Comparison of ENCODE assay signal across 7 mouse cellular contexts in genomic region chr3:95229781-95230494, GRCm38 (mm10). TPM values are rescaled to one million over a fixed set of nuclear protein-coding genes. Genes with fewer than 3 reads are reported as not detected.
DNase-seq lines count a peak whose midpoint lies in the region; ATAC-seq and TF ChIP-seq lines count a peak whose summit lies in the region.

No protein-coding gene starts in this region.

- intact Hi-C loops in gastrocnemius, adult 2 months (cut with DNase I) = no loop called here
- intact Hi-C loops in left cerebral cortex, adult 2 months (cut with DNase I) = loop anchor here (1.0 to 5.0 kb wide), 3 partner anchors 37 to 202 kb away; partner anchors contain the start of genes Arnt and Mindy1

- TF ChIP-seq RAD21 in MEL (IDR thresholded peaks at IDR 0.05; ENCODE audit: low read depth, low read length) = no peak

- no peak for TF ChIP-seq CTCF in MEL (IDR thresholded peaks at IDR 0.05 in 2 of 3, conservative IDR thresholded peaks at IDR 0.05 in 1 of 3; ENCODE audit: control insufficient read depth in 1 of 3, insufficient read depth in 1 of 3, low read depth in 2 of 3, low read length in 3 of 3, poor library complexity in 1 of 3, severe bottlenecking in 1 of 3)
- TF ChIP-seq CTCF in gastrocnemius, adult 2 months (IDR thresholded peaks at IDR 0.05) = no peak
- no peak for TF ChIP-seq CTCF in hindbrain, postnatal 0 days (IDR thresholded peaks at IDR 0.05; ENCODE audit: low read depth)
- TF ChIP-seq CTCF in left cerebral cortex, adult 2 months (IDR thresholded peaks at IDR 0.05) = no peak

- no peak for TF ChIP-seq EP300 in MEL (IDR thresholded peaks at IDR 0.05; ENCODE audit: low read depth in 1 of 2, low read length in 2 of 2)

- peaks cover 67% of the 10 kb centered on the region for H3K79me2 ChIP-seq in MEL (ENCODE audit: control insufficient read depth, insufficient read depth, low read length, poor library complexity)

- peaks cover 30 to 37% of the 10 kb centered on the region in 2 experiments for H3K36me3 ChIP-seq in MEL (ENCODE audit: control insufficient read depth in 1 of 2, insufficient read depth in 2 of 2, low read length in 2 of 2)
- H3K36me3 ChIP-seq in hindbrain, postnatal 0 days (ENCODE audit: insufficient read depth, low read length) = peaks cover 32% of the 10 kb centered on the region

- H3K4me1 ChIP-seq in MEL (ENCODE audit: control insufficient read depth in 1 of 2, insufficient read depth in 2 of 2, low read length in 2 of 2) = peaks cover 20 to 28% of the 10 kb centered on the region in 2 experiments
- H3K4me1 ChIP-seq in hindbrain, postnatal 0 days (ENCODE audit: insufficient read depth, low read length) = peaks cover 20% of the 10 kb centered on the region

- ATAC-seq in hindbrain, postnatal 0 days = peak; percentile 45

- H3K27ac ChIP-seq in MEL (ENCODE audit: control insufficient read depth, low read depth, low read length) = peak overlapping the region; percentile 92
- peak overlapping the region; percentile 99 for H3K27ac ChIP-seq in gastrocnemius, adult 2 months
- H3K27ac ChIP-seq in hindbrain, postnatal 0 days = peak overlapping the region; percentile 93
- H3K27ac ChIP-seq in left cerebral cortex, adult 2 months = peak overlapping the region; percentile 99

- peak overlapping the region; percentile 84 for H3K9ac ChIP-seq in MEL (ENCODE audit: control insufficient read depth, low read depth, low read length, poor library complexity, severe bottlenecking)
- H3K9ac ChIP-seq in hindbrain, postnatal 0 days (replicated peaks; ENCODE audit: low read length) = peak overlapping the region; percentile 82

- 2% methylated on average over 13 of the region's 13 CpGs for WGBS in hindbrain, postnatal 0 days

- H3K4me3 ChIP-seq in MEL (ENCODE audit: control insufficient read depth in 1 of 2, insufficient read depth in 1 of 2, low read depth in 2 of 2, low read length in 2 of 2) = peak overlapping the region; percentile 66 to 73
- peak overlapping the region; percentile 85 for H3K4me3 ChIP-seq in gastrocnemius, adult 2 months
- peak overlapping the region; percentile 57 for H3K4me3 ChIP-seq in hindbrain, postnatal 0 days (ENCODE audit: low read length)
- H3K4me3 ChIP-seq in left cerebral cortex, adult 2 months = peak overlapping the region; percentile 65

- no peaks in the 10 kb centered on the region for H3K27me3 ChIP-seq in MEL (ENCODE audit: control insufficient read depth in 1 of 2, insufficient read depth in 2 of 2, low read length in 2 of 2)
- H3K27me3 ChIP-seq in hindbrain, postnatal 0 days (ENCODE audit: insufficient read depth, low read length) = no peaks in the 10 kb centered on the region

- H3K9me3 ChIP-seq in MEL (replicated peaks; ENCODE audit: insufficient read depth, low read length) = no peaks in the 10 kb centered on the region
- H3K9me3 ChIP-seq in hindbrain, postnatal 0 days (ENCODE audit: low read length) = no peaks in the 10 kb centered on the region

- DNase-seq in MEL (ENCODE audit: low read depth, low spot score) = peak; percentile 80
- DNase-seq in c-Kit-positive CD71-positive TER-119-positive erythroid progenitor cells, embryonic 14.5 days (ENCODE audit: low spot score) = peak; percentile 32
- peak; percentile 58 for DNase-seq in gastrocnemius, adult 2 months
- DNase-seq in hindbrain, postnatal 0 days (ENCODE audit: low spot score) = peak; percentile 68
- DNase-seq in left cerebral cortex, adult 2 months (ENCODE audit: extremely low spot score in 1 of 2, low spot score in 2 of 2) = peak; percentile 32 to 55
- DNase-seq in lung, postnatal 4 days = peak; percentile 62 to 69
- DNase-seq in right cerebral cortex, postnatal 4 days = peak; percentile 43

- TF ChIP-seq POLR2A in MEL (IDR thresholded peaks at IDR 0.05; ENCODE audit: control insufficient read depth in 1 of 2, insufficient read depth in 1 of 2, low read depth in 1 of 2, low read length in 2 of 2, poor library complexity in 1 of 2) = peak in 1 of 2 experiments; percentile 69; a peak in 2 of 4 replicates

- H3K4me2 ChIP-seq in hindbrain, postnatal 0 days (ENCODE audit: low read depth, low read length) = peak overlapping the region; percentile 91

TF ChIP-seq in MEL, 35 proteins besides CTCF, POLR2A, EP300 and RAD21:
- TF ChIP-seq UBTF (IDR thresholded peaks at IDR 0.05; ENCODE audit: borderline replicate concordance, insufficient read depth, low read depth, low read length) (0 out of 2 replicates have a peak, but pooled peaks have one; percentile 73), MAFK (IDR thresholded peaks at IDR 0.05; ENCODE audit: borderline replicate concordance, low read depth, low read length) (no peak), TBP (IDR thresholded peaks at IDR 0.05; ENCODE audit: low read depth, low read length) (peak; percentile 67; the same call in 1 of the 2 replicates), ZNF384 (IDR thresholded peaks at IDR 0.05; ENCODE audit: low read depth, low read length) (no peak)

RNA-seq across cellular contexts. Expression of gene Cdc42se1, which starts 1.4 kb away (rescaled TPM):
- 238 and 341 TPM in 2 replicates for total RNA-seq in MEL (2012; rRNA removed)
- polyA plus RNA-seq in MEL (2012; ENCODE audit: insufficient read depth in 1 of 2, insufficient read length in 2 of 2, low read depth in 1 of 2, low replicate concordance in 2 of 2, missing spikeins in 1 of 2) = 100 to 1,000 TPM in 1 of 2 experiments, not detected in 1; 472 TPM
- total RNA-seq in gastrocnemius, adult 2 months (2021) = 10 to 100 TPM; 13.7 to 16.4 TPM
- 60.4 and 62.4 TPM in 2 replicates for total RNA-seq in hindbrain, postnatal 0 days (2014; rRNA removed)
- 54.0 and 56.4 TPM in 2 replicates for polyA plus RNA-seq in hindbrain, postnatal 0 days (2015; fragmentation: Nextera tagmentation; extraction: Ambion mirVana)
- 10 to 100 TPM; 67.5 to 70.3 TPM for total RNA-seq in left cerebral cortex, adult 2 months (2021)

RNA-seq across cellular contexts. Expression of gene Mllt11, which starts 2.0 kb away (rescaled TPM):
- total RNA-seq in MEL (2012; rRNA removed) = 6.7 and 7.3 TPM in 2 replicates
- 10 to 100 TPM in 1 of 2 experiments, not detected in 1; 24.6 TPM for polyA plus RNA-seq in MEL (2012; ENCODE audit: insufficient read depth in 1 of 2, insufficient read length in 2 of 2, low read depth in 1 of 2, low replicate concordance in 2 of 2, missing spikeins in 1 of 2)
- total RNA-seq in gastrocnemius, adult 2 months (2021) = 10 to 100 TPM; 52.0 to 84.9 TPM
- total RNA-seq in hindbrain, postnatal 0 days (2014; rRNA removed) = 347 and 357 TPM in 2 replicates
- polyA plus RNA-seq in hindbrain, postnatal 0 days (2015; fragmentation: Nextera tagmentation; extraction: Ambion mirVana) = 446 and 473 TPM in 2 replicates
- 100 to 1,000 TPM; 272 to 277 TPM for total RNA-seq in left cerebral cortex, adult 2 months (2021)

RNA-seq across cellular contexts. Expression of gene Gm128, which starts 11.5 kb away (rescaled TPM):
- total RNA-seq in MEL (2012; rRNA removed) = 0.08 TPM in 1 of 2 replicates, not detected in the other
- polyA plus RNA-seq in MEL (2012; ENCODE audit: insufficient read depth in 1 of 2, insufficient read length in 2 of 2, low read depth in 1 of 2, low replicate concordance in 2 of 2, missing spikeins in 1 of 2) = under 1 TPM in 1 of 2 experiments, not detected in 1; 0.18 TPM
- total RNA-seq in gastrocnemius, adult 2 months (2021) = under 1 TPM in 1 of 2 experiments, not detected in 1; 0.11 TPM
- 0.14 and 1.4 TPM in 2 replicates for total RNA-seq in hindbrain, postnatal 0 days (2014; rRNA removed)
- polyA plus RNA-seq in hindbrain, postnatal 0 days (2015; fragmentation: Nextera tagmentation; extraction: Ambion mirVana) = 0.49 and 0.61 TPM in 2 replicates
- total RNA-seq in left cerebral cortex, adult 2 months (2021) = under 1 TPM; 0.20 to 0.61 TPM

RNA-seq across cellular contexts. Expression of gene Gabpb2, which starts 12.2 kb away (rescaled TPM):
- total RNA-seq in MEL (2012; rRNA removed) = 78.7 and 82.2 TPM in 2 replicates
- 10 to 100 TPM; 72.2 to 92.8 TPM for polyA plus RNA-seq in MEL (2012; ENCODE audit: insufficient read depth in 1 of 2, insufficient read length in 2 of 2, low read depth in 1 of 2, low replicate concordance in 2 of 2, missing spikeins in 1 of 2)
- total RNA-seq in gastrocnemius, adult 2 months (2021) = 10 to 100 TPM in 1 of 2 experiments, 1 to 10 TPM in 1; 9.1 to 12.0 TPM
- 8.6 and 9.2 TPM in 2 replicates for total RNA-seq in hindbrain, postnatal 0 days (2014; rRNA removed)
- polyA plus RNA-seq in hindbrain, postnatal 0 days (2015; fragmentation: Nextera tagmentation; extraction: Ambion mirVana) = 2.6 and 2.9 TPM in 2 replicates
- 10 to 100 TPM; 10.9 to 11.8 TPM for total RNA-seq in left cerebral cortex, adult 2 months (2021)

RNA-seq across cellular contexts. Expression of gene Bnipl, which starts 21.1 kb away (rescaled TPM):
- 0.19 and 0.20 TPM in 2 replicates for total RNA-seq in MEL (2012; rRNA removed)
- under 1 TPM in 1 of 2 experiments, not detected in 1; 0.43 TPM for polyA plus RNA-seq in MEL (2012; ENCODE audit: insufficient read depth in 1 of 2, insufficient read length in 2 of 2, low read depth in 1 of 2, low replicate concordance in 2 of 2, missing spikeins in 1 of 2)
- total RNA-seq in gastrocnemius, adult 2 months (2021) = under 1 TPM in 1 of 2 experiments, not detected in 1; 0.31 TPM
- not detected in 2 replicates for total RNA-seq in hindbrain, postnatal 0 days (2014; rRNA removed)
- 0.24 TPM in 1 of 2 replicates, not detected in the other for polyA plus RNA-seq in hindbrain, postnatal 0 days (2015; fragmentation: Nextera tagmentation; extraction: Ambion mirVana)
- total RNA-seq in left cerebral cortex, adult 2 months (2021) = under 1 TPM; 0.61 to 0.87 TPM

Comparison
In these comparisons a context has a peak if more than half of its experiments do, and no peak if none do; other contexts are left out.
1. Peak in every context shown above with its lines: DNase-seq, ATAC-seq, H3K4me3 ChIP-seq and H3K27ac ChIP-seq.